Mouse (Mus musculus) midbrain, embryonic 15.5 days (tissue): ENCODE measurements at regions not wholly inside any gene's neighbourhood (a gene's known extent, or its start where the extent isn't known, plus 50 kb on each side); places are given as distances from the start of the nearest gene placed in this dataset.

Experiments used
- ATAC-seq: fragments of 200-750 bp; cut with Nextera tagmentation; replicated peaks from 2 replicates; pipeline ENCODE4 v1.8.0; 2017; ENCODE audit warnings: moderate TSS enrichment
- H3K27ac ChIP-seq: fragments of 300-500 bp; sonication (generic); 2 replicates; pipeline ENCODE4 v1.5.1; 2015; ENCODE audit warnings: mild to moderate bottlenecking, inconsistent platforms
- H3K27me3 ChIP-seq: fragments of 300-500 bp; sonication (generic); replicated peaks from 2 replicates; pipeline ENCODE4 v1.6.1; 2015; ENCODE audit warnings: inconsistent platforms
- H3K36me3 ChIP-seq: fragments of 300-500 bp; sonication (generic); replicated peaks from 2 replicates; pipeline ENCODE4 v1.6.1; 2015; ENCODE audit warnings: inconsistent platforms
- H3K4me1 ChIP-seq: fragments of 300-500 bp; sonication (generic); 2 replicates; pipeline ENCODE4 v1.6.1; 2015; ENCODE audit warnings: inconsistent platforms
- H3K4me2 ChIP-seq: fragments of 300-500 bp; sonication (generic); 2 replicates; pipeline ENCODE4 v1.6.1; 2015; ENCODE audit warnings: inconsistent platforms, mild to moderate bottlenecking, moderate library complexity
- H3K4me3 ChIP-seq: fragments of 300-500 bp; sonication (generic); 2 replicates; pipeline ENCODE4 v1.5.1; 2015; ENCODE audit warnings: mild to moderate bottlenecking, inconsistent platforms
- H3K9ac ChIP-seq: fragments of 300-500 bp; sonication (generic); 2 replicates; pipeline ENCODE4 v1.6.1; 2015; ENCODE audit warnings: mild to moderate bottlenecking, inconsistent platforms
- H3K9me3 ChIP-seq: fragments of 300-500 bp; sonication (generic); 2 replicates; pipeline ENCODE4 v1.6.1; 2016; ENCODE audit warnings: inconsistent platforms
- WGBS: fragments of 180-500 bp; shearing (Covaris S2); methylation state at CpG from one replicate; pipeline ENCODE4 v1.1.7; 2015; ENCODE audit warnings: mixed read lengths; 5-methylcytosine and 5-hydroxymethylcytosine counted together

- Histone ChIP-seq H3K4me1 (no peaks in the 10 kb centered on the region), H3K27me3 (no peaks in the 10 kb centered on the region), H3K4me2 (no peak overlapping the region), H3K9me3 (no peaks in the 10 kb centered on the region), H3K27ac (no peak overlapping the region), H3K4me3 (no peak overlapping the region), H3K36me3 (no peaks in the 10 kb centered on the region), H3K9ac (no peak overlapping the region)
- 78% methylated on average over 18 of the region's 18 CpGs for WGBS
- ATAC-seq = no peak
These were observed 629.1 kb downstream of the Rnf144a start for GRCm38 (mm10) chr12:25785646-25786606.

DNA sequence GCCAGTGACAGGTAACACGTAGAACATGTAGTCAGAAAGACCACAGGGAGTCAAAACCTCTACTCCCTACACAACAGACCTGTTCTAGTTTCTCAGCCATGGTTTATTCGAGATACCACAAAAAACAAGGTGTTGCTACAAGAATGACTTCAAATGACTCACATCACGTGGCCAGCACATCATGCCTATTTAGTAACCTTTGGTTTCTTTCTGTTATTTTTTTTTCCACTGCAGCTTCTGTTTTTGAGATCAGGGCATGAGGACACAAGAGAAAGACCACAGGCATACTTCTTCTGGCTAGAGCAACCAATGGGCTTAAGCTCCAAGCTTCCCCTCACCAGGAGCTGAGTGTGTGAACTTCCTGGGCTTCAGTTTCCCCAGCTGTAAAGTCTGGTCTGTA, 630.7 kb downstream of the Rnf144a start:
- Histone ChIP-seq H3K27ac (no peak overlapping the region), H3K36me3 (no peaks in the 10 kb centered on the region), H3K9me3 (no peaks in the 10 kb centered on the region), H3K4me3 (no peak overlapping the region), H3K4me1 (no peaks in the 10 kb centered on the region), H3K4me2 (no peak overlapping the region), H3K9ac (no peak overlapping the region), H3K27me3 (no peaks in the 10 kb centered on the region)
- 87% methylated on average over 3 of the region's 3 CpGs for WGBS
- ATAC-seq = no peak

DNA sequence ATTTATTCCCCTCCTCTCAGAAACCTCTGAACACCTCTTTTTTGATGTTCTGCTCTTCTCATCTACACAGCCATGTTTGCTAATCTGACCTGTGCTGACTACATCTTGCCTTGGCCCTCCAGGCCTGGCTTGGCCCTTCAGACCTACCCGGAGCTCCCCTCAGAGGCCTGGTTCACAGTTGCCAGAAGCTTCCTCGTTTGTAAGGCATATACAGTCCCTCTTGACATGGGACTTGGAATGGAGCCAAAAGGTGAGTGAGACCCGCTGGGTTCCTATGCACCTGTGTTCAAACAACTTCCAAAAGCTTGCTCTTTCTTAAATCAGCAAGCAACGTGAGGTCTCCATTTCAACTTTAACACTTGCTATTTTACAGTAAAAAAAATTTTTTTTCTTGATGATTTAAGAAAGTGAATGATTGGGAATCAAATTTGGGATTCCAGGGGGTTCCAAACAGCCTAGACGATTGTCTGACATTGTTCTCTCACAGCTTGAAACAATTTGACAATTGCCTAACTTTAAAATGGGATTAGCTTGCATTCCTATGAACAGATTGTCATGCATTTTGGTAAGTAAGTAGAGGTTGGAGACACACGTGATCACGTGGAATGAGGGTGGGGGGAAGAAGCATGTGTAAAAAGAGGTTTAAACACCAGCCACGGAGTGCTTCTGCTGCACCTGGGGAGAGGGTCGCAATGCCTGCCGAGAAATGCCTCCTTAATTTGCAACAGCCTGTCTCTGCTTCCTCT, 631.9 kb downstream of the Rnf144a start:
- H3K9ac ChIP-seq = no peak overlapping the region
- no peaks in the 10 kb centered on the region for H3K9me3 ChIP-seq
- no peaks in the 10 kb centered on the region for H3K4me1 ChIP-seq
- WGBS = 46% methylated on average over 10 of the region's 10 CpGs
- H3K4me3 ChIP-seq = no peak overlapping the region
- H3K4me2 ChIP-seq = no peak overlapping the region
- H3K27ac ChIP-seq = no peak overlapping the region
- H3K27me3 ChIP-seq = no peaks in the 10 kb centered on the region
- ATAC-seq = no peak
- no peaks in the 10 kb centered on the region for H3K36me3 ChIP-seq

DNA sequence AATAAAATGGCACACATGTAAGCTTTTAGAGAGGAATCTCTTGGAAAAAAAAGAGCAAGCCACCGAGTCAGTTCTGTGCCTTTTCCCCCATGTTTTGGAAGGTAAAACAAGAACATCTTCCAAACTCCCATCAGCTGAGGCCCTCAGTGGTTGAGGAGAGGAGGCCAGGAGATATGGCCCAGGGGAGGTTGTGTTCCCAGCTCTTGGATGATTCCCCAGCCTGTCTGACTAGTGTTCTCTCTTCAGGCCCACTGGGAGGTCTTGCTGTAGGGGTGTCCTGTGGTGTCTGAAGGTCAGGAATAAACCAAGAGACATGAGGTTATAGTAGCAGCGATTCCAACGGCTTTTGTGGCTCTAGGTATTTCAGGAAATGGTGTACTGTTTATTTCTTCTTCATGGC, 643.2 kb downstream of the Rnf144a start:
- no peak overlapping the region for H3K27ac ChIP-seq
- H3K9ac ChIP-seq = no peak overlapping the region
- no peaks in the 10 kb centered on the region for H3K9me3 ChIP-seq
- no peak overlapping the region for H3K4me3 ChIP-seq
- H3K4me1 ChIP-seq = no peaks in the 10 kb centered on the region
- no peaks in the 10 kb centered on the region for H3K36me3 ChIP-seq
- ATAC-seq = no peak
- H3K27me3 ChIP-seq = no peaks in the 10 kb centered on the region
- H3K4me2 ChIP-seq = no peak overlapping the region
- 87% methylated on average over 3 of the region's 3 CpGs for WGBS

GRCm38 (mm10) chr12:25768644-25769043, 646.4 kb downstream of the Rnf144a start:
- no peak for ATAC-seq
- 28% methylated on average over 5 of the region's 5 CpGs for WGBS
- peaks cover 5% of the 10 kb centered on the region; the same call in 1 of the 2 replicates for H3K4me1 ChIP-seq
- H3K9me3 ChIP-seq = no peaks in the 10 kb centered on the region
- no peaks in the 10 kb centered on the region for H3K36me3 ChIP-seq
- no peak overlapping the region for H3K9ac ChIP-seq
- no peak overlapping the region for H3K4me3 ChIP-seq
- H3K4me2 ChIP-seq = no peak overlapping the region
- no peaks in the 10 kb centered on the region for H3K27me3 ChIP-seq
- H3K27ac ChIP-seq = no peak overlapping the region

DNA sequence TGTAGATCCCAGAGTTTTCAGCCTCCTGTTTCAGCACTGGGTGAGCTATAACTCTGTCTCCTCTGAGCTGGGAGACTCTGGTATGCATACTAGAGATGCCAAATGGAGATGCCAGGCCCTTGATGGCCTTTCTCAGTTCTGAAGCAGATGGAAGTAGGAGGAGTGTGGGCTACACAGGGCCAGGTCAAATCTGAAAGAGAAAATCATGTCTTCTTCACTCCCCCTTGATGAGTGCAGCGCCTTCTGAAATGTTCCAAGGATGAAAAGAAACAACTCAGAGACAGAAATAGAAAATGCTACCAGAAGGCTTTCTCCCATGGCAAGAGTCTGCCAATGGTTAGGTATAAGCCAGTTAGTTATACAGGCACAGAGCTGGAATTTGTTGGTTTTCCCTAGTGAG, 652.0 kb downstream of the Rnf144a start:
- Histone ChIP-seq H3K9ac (no peak overlapping the region), H3K36me3 (no peaks in the 10 kb centered on the region), H3K9me3 (no peaks in the 10 kb centered on the region), H3K4me2 (no peak overlapping the region), H3K4me1 (peaks cover 5% of the 10 kb centered on the region; the same call in 1 of the 2 replicates), H3K27me3 (no peaks in the 10 kb centered on the region), H3K4me3 (no peak overlapping the region), H3K27ac (no peak overlapping the region)
- no peak for ATAC-seq
- WGBS = 88% methylated on average over 1 of the region's 1 CpGs

DNA sequence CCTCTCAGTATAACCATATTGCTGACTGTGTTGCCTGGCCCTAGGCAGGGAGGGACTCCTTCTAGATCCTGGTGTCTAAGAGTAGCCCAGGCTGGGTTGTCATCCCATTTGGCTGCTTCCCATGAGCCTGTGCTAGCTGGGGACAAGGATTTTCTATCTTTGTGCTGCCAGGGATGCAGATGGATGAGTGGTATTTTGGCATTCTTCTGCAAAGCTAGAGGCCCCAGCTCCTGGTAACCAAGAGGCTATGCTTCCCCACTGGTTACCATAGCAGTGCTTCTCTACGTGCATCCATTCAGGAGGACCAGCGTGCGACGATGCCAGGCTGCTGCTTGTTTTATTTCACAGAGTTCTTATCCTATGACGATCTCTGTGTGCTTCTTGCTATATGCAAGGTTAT, 658.0 kb downstream of the Rnf144a start:
- no peak for ATAC-seq
- no peaks in the 10 kb centered on the region for H3K36me3 ChIP-seq
- no peak overlapping the region for H3K4me2 ChIP-seq
- no peak overlapping the region for H3K9ac ChIP-seq
- no peaks in the 10 kb centered on the region for H3K4me1 ChIP-seq
- H3K27ac ChIP-seq = no peak overlapping the region
- H3K9me3 ChIP-seq = no peaks in the 10 kb centered on the region
- WGBS = 75% methylated on average over 5 of the region's 5 CpGs
- no peak overlapping the region for H3K4me3 ChIP-seq
- H3K27me3 ChIP-seq = no peaks in the 10 kb centered on the region

DNA sequence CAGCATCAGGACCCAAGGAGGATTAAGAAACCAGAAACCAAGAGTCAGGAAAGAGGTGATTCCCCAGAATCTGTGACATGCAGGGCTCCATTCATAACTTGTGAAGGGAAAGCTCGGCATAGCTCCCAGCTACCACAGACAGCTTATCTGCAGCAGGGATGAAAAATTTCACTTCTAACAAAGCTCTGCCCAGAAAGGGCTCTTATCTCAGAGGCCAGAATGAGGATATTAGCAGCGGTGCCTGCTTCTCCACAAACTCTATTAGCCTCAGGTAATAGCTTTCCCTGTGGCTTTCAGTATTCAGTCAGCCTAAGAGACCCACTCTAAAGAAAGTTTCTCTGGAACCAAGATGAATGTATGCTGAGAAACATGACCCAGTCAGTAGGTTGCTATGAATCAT, 636.9 kb upstream of the Id2 start:
- 60% methylated on average over 2 of the region's 2 CpGs for WGBS
- no peaks in the 10 kb centered on the region for H3K9me3 ChIP-seq
- H3K27me3 ChIP-seq = no peaks in the 10 kb centered on the region
- no peak overlapping the region for H3K9ac ChIP-seq
- H3K4me1 ChIP-seq = no peaks in the 10 kb centered on the region
- H3K4me2 ChIP-seq = no peak overlapping the region
- ATAC-seq = peak; percentile 42; the same call in 1 of the 2 replicates
- H3K27ac ChIP-seq = no peak overlapping the region
- H3K4me3 ChIP-seq = no peak overlapping the region
- no peaks in the 10 kb centered on the region for H3K36me3 ChIP-seq

- no peak overlapping the region for H3K27ac ChIP-seq
- no peak overlapping the region for H3K4me2 ChIP-seq
- no peaks in the 10 kb centered on the region for H3K36me3 ChIP-seq
- no peaks in the 10 kb centered on the region for H3K4me1 ChIP-seq
- no peak overlapping the region for H3K4me3 ChIP-seq
- H3K27me3 ChIP-seq = no peaks in the 10 kb centered on the region
- no peaks in the 10 kb centered on the region for H3K9me3 ChIP-seq
- ATAC-seq = no peak
- WGBS = 67% methylated on average over 2 of the region's 2 CpGs
- H3K9ac ChIP-seq = no peak overlapping the region
These were observed 628.8 kb upstream of the Id2 start for GRCm38 (mm10) chr12:25725774-25726173.

GRCm38 (mm10) chr12:25711186-25711585, 614.2 kb upstream of the Id2 start:
- Histone ChIP-seq H3K27me3 (no peaks in the 10 kb centered on the region), H3K4me1 (peaks cover 4% of the 10 kb centered on the region; the same call in 1 of the 2 replicates), H3K4me3 (no peak overlapping the region), H3K36me3 (no peaks in the 10 kb centered on the region), H3K27ac (no peak overlapping the region), H3K9ac (no peak overlapping the region), H3K9me3 (no peaks in the 10 kb centered on the region), H3K4me2 (no peak overlapping the region)
- ATAC-seq = no peak
- WGBS = 86% methylated on average over 1 of the region's 1 CpGs

- 9% methylated on average over 6 of the region's 6 CpGs for WGBS
- Histone ChIP-seq H3K27ac (0 out of 2 replicates have a peak overlapping the region, but pooled peaks have one; percentile 12), H3K4me3 (peak overlapping the region; percentile 20; the same call in 1 of the 2 replicates), H3K9me3 (no peaks in the 10 kb centered on the region), H3K4me2 (peak overlapping the region; percentile 41), H3K27me3 (no peaks in the 10 kb centered on the region), H3K36me3 (no peaks in the 10 kb centered on the region), H3K9ac (no peak overlapping the region), H3K4me1 (peaks cover 12% of the 10 kb centered on the region)
- 0 out of 2 replicates have a peak, but pooled peaks have one; percentile 11 for ATAC-seq
These were observed 606.1 kb upstream of the Id2 start for GRCm38 (mm10) chr12:25703023-25703400.
